Mouse (Mus musculus): Measurements from ENCODE around the gene Zfp790.
"Not testable (repeated sequence)": the region's sequence is repeated elsewhere in the genome, so short reads cannot be mapped to it uniquely, and the experiment has no call there.

Gene Zfp790

GRCm38 (mm10) chr7:29844616-29845015 is 28.7 kb downstream of the Zfp790 start:
- DNase-seq (ENCODE audit: low spot score) = no peak

GRCm38 (mm10) chr7:29852831-29853218 is 36.9 kb downstream of the Zfp790 start:
- DNase-seq (ENCODE audit: low spot score) = no peak

GRCm38 (mm10) chr7:29853219-29853842 is 37.4 kb downstream of the Zfp790 start, which contains the start of gene Zfp940:
Gene Zfp940, minus strand, starts transcription at chr7:29853669.
- peak; percentile 79 for DNase-seq (ENCODE audit: low spot score)

GRCm38 (mm10) chr7:29859532-29860517 is 43.9 kb downstream of the Zfp790 start, which contains the start of gene Zfp420:
Gene Zfp420, plus strand, starts transcription at chr7:29859979.
- DNase-seq (ENCODE audit: low spot score) = peak; percentile 56

GRCm38 (mm10) chr7:29861660-29862059 is 45.7 kb downstream of the Zfp790 start:
- DNase-seq (ENCODE audit: low spot score) = no peak

DNA sequence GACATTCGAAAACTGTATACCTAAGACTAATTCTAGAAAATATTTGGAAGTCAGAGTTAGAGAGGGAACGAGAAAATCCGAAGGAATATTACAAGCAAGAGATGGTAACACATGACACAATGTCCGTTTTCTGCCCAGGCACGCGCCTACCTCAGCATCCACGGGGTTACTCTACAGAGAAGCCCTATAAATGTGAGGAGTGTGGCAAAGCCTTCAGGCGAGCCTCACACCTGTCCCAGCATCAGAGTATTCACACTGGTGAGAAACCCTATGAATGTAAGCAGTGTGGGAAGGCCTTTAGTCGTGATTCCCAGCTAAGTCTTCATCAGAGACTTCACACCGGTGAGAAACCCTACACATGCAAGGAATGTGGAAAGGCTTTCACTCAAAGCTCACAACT is 58.3 kb downstream of the Zfp790 start:
- no peak for DNase-seq (ENCODE audit: low spot score)

DNA sequence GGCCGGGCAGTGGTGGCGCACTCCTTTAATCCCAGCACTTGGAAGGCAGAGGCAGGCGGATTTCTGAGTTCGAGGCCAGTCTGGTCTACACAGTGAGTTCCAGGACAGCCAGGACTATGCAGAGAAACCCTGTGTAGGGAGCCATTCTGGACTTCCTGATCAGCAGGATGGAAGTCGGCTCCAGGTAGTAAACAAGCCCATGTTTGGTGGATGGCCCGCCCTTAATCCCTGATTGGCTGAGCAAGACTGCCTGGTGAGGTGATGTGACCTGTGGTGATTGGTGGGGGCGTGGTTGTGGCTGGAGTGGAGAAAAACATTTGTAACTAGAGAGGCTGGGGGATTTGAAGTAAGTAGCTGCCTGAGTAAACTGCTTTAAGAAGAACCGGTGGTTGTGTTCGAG is 61.6 kb downstream of the Zfp790 start:
- DNase-seq (ENCODE audit: low spot score) = not testable (repeated sequence)

GRCm38 (mm10) chr7:29880056-29880455 is 64.1 kb downstream of the Zfp790 start:
- no peak for DNase-seq (ENCODE audit: low spot score)
